Mouse (Mus musculus): ENCODE measurements at regions not wholly inside any gene's neighbourhood (a gene's known extent, or its start where the extent isn't known, plus 50 kb on each side); places are given as distances from the start of the nearest gene placed in this dataset.

DNA sequence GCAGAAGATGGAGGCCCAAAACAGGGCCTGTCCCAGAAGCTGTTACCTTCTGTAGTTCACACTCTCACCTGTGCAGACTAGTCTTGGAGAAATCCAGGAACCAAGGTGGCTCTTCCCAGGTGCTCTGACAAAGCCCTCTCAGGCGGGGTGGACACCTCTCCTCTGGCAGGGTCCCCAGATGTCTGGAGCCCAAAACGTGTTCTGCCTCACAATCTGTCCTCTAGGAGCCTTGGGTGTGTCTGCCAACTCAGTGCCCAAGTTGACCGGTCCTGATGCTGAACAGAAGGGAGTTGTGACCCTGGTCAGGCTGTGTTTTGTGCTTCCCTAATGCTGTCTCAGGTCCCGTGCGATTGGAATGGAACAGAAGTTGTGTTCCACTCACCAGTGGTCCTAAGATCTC lies 519.8 kb downstream of the Nova1 start:
- TF ChIP-seq CTCF (IDR thresholded peaks at IDR 0.05) (no peak), EP300 (IDR thresholded peaks at IDR 0.05) (no peak)

Data from lung, postnatal 0 days (tissue).